Mouse (Mus musculus) midbrain, embryonic 15.5 days (tissue): ENCODE data around the gene Rps6kb1. TPM values are rescaled to one million over a fixed set of nuclear protein-coding genes. Genes with fewer than 3 reads are reported as not detected.

Source experiments
- ATAC-seq: fragments of 200-750 bp; cut with Nextera tagmentation; replicated peaks from 2 replicates; pipeline ENCODE4 v1.8.0; 2017; ENCODE audit warnings: moderate TSS enrichment
- H3K27ac ChIP-seq: fragments of 300-500 bp; sonication (generic); 2 replicates; pipeline ENCODE4 v1.5.1; 2015; ENCODE audit warnings: mild to moderate bottlenecking, inconsistent platforms
- H3K27me3 ChIP-seq: fragments of 300-500 bp; sonication (generic); replicated peaks from 2 replicates; pipeline ENCODE4 v1.6.1; 2015; ENCODE audit warnings: inconsistent platforms
- H3K36me3 ChIP-seq: fragments of 300-500 bp; sonication (generic); replicated peaks from 2 replicates; pipeline ENCODE4 v1.6.1; 2015; ENCODE audit warnings: inconsistent platforms
- H3K4me1 ChIP-seq: fragments of 300-500 bp; sonication (generic); 2 replicates; pipeline ENCODE4 v1.6.1; 2015; ENCODE audit warnings: inconsistent platforms
- H3K4me2 ChIP-seq: fragments of 300-500 bp; sonication (generic); 2 replicates; pipeline ENCODE4 v1.6.1; 2015; ENCODE audit warnings: inconsistent platforms, mild to moderate bottlenecking, moderate library complexity
- H3K4me3 ChIP-seq: fragments of 300-500 bp; sonication (generic); 2 replicates; pipeline ENCODE4 v1.5.1; 2015; ENCODE audit warnings: mild to moderate bottlenecking, inconsistent platforms
- H3K9ac ChIP-seq: fragments of 300-500 bp; sonication (generic); 2 replicates; pipeline ENCODE4 v1.6.1; 2015; ENCODE audit warnings: mild to moderate bottlenecking, inconsistent platforms
- H3K9me3 ChIP-seq: fragments of 300-500 bp; sonication (generic); 2 replicates; pipeline ENCODE4 v1.6.1; 2016; ENCODE audit warnings: inconsistent platforms
- WGBS: fragments of 180-500 bp; shearing (Covaris S2); methylation state at CpG from one replicate; pipeline ENCODE4 v1.1.7; 2015; ENCODE audit warnings: mixed read lengths; 5-methylcytosine and 5-hydroxymethylcytosine counted together
- polyA plus RNA-seq: library from polyadenylated mRNA; unstranded; fragments of >200 nt; fragmentation: Nextera tagmentation; extraction: Ambion mirVana; gene quantifications from 2 replicates; pipeline ENCODE4 v1.2.1, GENCODE M21; 2015

The Rps6kb1 gene
- polyA plus RNA-seq, 1 experiment from 2014 or later = 49.5 TPM

DNA sequence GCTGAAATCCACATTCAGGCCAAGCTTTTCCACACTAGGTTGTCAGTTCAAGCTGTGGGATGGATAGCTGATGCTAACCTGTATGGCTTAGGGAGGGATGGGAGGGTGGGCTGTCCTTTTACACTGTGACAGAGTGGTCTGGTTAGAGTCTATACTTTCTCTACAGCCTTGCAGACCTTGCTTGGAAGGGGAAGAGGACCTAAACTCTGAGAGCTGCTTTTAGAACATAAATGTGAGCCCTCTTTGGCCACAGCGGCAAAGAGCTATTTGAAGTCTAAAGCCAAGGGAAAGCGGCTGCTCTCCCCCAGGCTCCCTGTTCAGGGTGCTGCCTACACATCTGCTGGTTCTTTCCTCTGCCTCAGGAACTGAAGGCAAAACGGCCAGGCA, 41.0 kb upstream of the Rps6kb1 start:
- Histone ChIP-seq H3K27me3 (no peaks in the 10 kb centered on the region), H3K4me2 (no peak overlapping the region), H3K36me3 (no peaks in the 10 kb centered on the region), H3K4me3 (no peak overlapping the region), H3K27ac (no peak overlapping the region), H3K9me3 (no peaks in the 10 kb centered on the region), H3K9ac (no peak overlapping the region), H3K4me1 (peaks cover 9% of the 10 kb centered on the region; the same call in 1 of the 2 replicates)
- 43% methylated on average over 3 of the region's 3 CpGs for WGBS
- ATAC-seq = no peak

DNA sequence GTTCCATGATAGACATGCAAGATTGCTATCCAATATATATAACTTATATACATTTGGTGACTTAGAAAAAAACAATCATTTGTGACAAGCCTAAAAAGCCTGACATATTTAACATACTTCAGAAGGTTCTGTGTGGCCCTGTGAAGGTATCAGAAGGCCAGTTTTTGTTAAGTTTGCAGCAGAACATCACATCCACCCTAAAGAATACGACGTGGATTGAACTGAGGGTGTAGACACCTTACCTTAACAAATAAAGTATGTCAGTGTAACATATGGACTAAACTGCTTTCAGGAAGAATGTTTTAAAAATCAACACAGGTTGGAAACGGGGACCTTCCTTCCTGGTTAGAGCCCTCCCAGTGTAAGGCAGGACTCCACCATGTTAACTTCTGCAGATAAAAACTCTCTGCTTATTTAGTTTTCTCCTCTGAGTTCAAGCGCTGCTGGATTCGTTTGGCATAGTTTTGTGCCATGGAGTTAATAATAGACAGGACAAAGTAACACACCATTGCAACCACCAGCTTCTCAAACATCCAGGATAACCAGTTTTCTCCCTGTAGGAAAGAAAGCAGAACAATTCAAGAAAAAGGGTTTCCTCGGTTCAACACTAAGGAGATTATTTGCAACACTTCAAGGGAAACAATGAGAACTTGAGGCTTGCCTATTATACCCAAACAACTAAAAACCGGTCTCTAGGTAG, 40.4 kb upstream of the Rps6kb1 start:
- no peak overlapping the region for H3K4me3 ChIP-seq
- H3K9ac ChIP-seq = no peak overlapping the region
- no peaks in the 10 kb centered on the region for H3K27me3 ChIP-seq
- no peak overlapping the region for H3K4me2 ChIP-seq
- H3K27ac ChIP-seq = no peak overlapping the region
- no peaks in the 10 kb centered on the region for H3K9me3 ChIP-seq
- ATAC-seq = no peak
- H3K4me1 ChIP-seq = peaks cover 9% of the 10 kb centered on the region; the same call in 1 of the 2 replicates
- no peaks in the 10 kb centered on the region for H3K36me3 ChIP-seq
- 56% methylated on average over 7 of the region's 7 CpGs for WGBS

DNA sequence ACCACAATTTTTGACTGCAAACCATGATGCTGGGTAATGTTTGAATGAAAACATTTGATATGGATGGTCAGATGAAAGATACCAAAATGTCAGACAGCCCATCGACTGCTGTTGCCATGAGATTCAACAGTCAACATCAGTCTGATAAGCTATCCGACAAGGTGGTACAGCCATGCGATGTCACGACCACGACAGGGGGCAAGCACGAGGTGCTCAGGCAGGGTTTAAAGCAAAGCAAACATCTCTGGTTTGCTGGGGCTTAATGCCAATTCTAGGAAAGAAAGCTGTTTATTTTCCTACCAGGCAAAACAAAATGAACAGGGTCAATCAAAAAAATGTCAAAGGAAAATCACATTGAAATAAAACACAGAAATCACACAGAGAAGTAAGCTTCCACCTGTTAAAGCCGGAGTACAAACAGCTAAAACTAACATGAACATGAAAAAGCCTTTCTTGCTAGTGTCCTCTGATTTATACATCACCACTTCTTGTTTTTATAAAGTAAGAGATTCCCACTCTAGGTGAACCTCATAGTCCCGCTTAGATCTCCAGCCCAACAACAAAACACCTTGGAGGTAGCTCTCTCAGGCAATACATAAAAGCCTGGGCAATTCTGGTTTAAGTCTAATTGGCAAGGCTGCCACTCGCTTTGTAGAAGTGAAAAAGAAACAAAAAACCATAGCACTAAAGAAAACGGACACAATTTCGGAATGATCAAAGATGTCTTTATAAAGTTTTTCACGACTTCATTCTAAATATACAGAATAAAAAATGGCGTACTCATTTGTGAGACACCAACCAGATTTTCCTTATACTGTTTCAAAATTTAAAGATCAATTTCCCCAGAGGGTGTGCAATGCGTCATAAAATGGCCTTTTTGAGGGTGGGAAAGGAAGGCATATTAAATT, 39.6 kb upstream of the Rps6kb1 start:
- ATAC-seq = no peak
- H3K9me3 ChIP-seq = no peaks in the 10 kb centered on the region
- H3K27me3 ChIP-seq = no peaks in the 10 kb centered on the region
- no peak overlapping the region for H3K9ac ChIP-seq
- no peak overlapping the region for H3K4me2 ChIP-seq
- H3K36me3 ChIP-seq = no peaks in the 10 kb centered on the region
- 91% methylated on average over 14 of the region's 14 CpGs for WGBS
- no peak overlapping the region for H3K27ac ChIP-seq
- no peak overlapping the region for H3K4me3 ChIP-seq
- peaks cover 9% of the 10 kb centered on the region; the same call in 1 of the 2 replicates for H3K4me1 ChIP-seq

DNA sequence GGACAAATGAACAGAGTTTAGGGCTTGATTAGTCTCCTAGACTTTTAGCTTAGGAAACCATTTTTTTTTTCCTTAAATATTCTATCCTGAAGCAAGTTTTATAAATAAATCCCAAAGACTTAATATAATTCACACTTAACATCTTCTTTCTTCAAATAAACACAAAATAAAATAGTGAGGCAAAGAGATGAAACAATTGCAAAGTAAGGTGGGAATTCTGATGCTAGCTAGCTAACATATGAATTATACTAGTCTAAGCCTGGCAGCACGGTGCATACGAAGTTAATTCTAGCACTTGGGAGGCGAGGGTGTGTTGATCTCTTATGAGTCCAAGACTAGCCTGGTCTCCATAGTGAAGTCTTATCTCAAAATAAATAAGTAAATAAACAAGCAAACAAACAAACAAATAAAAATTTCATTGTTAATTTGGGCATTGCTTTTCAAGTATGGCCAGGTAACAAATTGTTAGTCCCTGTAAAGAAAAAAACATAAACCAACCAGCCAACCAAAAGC, 38.8 kb upstream of the Rps6kb1 start:
- no peaks in the 10 kb centered on the region for H3K27me3 ChIP-seq
- H3K36me3 ChIP-seq = no peaks in the 10 kb centered on the region
- WGBS = 96% methylated on average over 3 of the region's 3 CpGs
- H3K9ac ChIP-seq = no peak overlapping the region
- H3K9me3 ChIP-seq = no peaks in the 10 kb centered on the region
- H3K4me1 ChIP-seq = peaks cover 9% of the 10 kb centered on the region; the same call in 1 of the 2 replicates
- no peak overlapping the region for H3K4me3 ChIP-seq
- no peak overlapping the region for H3K27ac ChIP-seq
- ATAC-seq = no peak
- no peak overlapping the region for H3K4me2 ChIP-seq

DNA sequence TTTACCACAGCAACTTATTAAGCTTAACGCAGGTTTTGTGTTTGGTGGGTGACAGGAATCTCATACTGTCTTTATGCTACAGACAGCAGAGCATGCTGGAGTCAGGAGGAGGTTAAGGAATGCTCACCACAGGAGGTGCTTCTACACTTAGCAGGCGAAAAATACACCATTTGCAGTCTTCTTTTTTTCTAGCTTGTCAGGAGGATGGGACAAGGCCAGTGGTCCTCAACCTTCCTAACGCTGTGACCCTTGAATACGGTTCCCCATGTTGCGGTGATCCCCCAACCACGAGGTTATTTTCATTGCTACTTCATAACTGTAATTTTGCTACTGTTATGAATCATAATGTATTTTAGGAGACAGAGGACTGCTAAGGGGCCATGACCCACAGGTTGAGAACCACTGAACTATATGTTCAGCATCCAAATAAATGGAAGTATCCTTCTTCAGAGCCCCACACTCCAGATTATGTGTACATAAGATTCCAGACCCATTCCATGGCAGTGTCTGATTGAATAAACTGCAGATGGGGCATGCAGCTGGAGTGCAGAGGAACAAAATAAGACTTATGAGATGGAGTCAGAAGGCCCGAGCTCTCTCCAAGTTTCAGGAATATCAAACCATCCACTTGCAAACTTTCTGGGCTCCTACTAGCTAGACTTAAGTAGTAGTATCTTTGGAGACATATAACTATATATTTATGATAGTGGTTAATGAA, 38.1 kb upstream of the Rps6kb1 start:
- H3K9ac ChIP-seq = no peak overlapping the region
- H3K36me3 ChIP-seq = no peaks in the 10 kb centered on the region
- no peaks in the 10 kb centered on the region for H3K9me3 ChIP-seq
- H3K4me2 ChIP-seq = no peak overlapping the region
- no peak overlapping the region for H3K4me3 ChIP-seq
- 88% methylated on average over 7 of the region's 7 CpGs for WGBS
- peaks cover 9% of the 10 kb centered on the region; the same call in 1 of the 2 replicates for H3K4me1 ChIP-seq
- H3K27ac ChIP-seq = no peak overlapping the region
- ATAC-seq = no peak
- no peaks in the 10 kb centered on the region for H3K27me3 ChIP-seq

DNA sequence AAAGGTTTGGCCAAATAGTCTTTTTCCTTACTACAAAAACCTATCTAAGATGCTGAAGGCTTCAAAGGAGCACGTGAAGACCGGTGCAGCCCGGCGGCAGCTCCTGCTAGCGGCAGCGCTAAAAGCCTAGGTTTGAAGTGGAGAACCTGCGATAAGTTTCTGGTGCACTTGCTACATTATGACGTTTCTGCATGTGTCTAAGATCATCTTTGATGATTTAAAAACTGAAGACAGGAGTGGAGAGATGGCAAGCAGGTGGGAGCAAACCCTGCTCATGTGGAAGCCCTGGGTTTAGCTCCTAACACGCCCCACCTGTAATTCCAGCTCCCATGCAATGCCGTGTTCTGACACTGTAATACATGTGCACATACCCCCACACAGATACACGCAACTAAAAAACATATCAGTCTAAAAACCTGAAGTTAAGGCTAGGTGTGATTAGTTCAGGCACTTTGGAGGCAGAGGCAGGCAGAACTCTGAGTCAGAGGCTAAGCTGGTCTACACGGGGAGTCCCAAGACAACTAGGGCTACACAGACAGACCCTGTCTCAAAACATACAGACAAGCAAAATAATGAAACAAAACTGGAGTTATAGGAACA, 37.4 kb upstream of the Rps6kb1 start:
- WGBS = 93% methylated on average over 12 of the region's 12 CpGs
- H3K27me3 ChIP-seq = no peaks in the 10 kb centered on the region
- no peak overlapping the region for H3K27ac ChIP-seq
- ATAC-seq = no peak
- no peak overlapping the region for H3K9ac ChIP-seq
- no peaks in the 10 kb centered on the region for H3K36me3 ChIP-seq
- H3K4me3 ChIP-seq = no peak overlapping the region
- peaks cover 5% of the 10 kb centered on the region; the same call in 1 of the 2 replicates for H3K4me1 ChIP-seq
- no peak overlapping the region for H3K4me2 ChIP-seq
- no peaks in the 10 kb centered on the region for H3K9me3 ChIP-seq

DNA sequence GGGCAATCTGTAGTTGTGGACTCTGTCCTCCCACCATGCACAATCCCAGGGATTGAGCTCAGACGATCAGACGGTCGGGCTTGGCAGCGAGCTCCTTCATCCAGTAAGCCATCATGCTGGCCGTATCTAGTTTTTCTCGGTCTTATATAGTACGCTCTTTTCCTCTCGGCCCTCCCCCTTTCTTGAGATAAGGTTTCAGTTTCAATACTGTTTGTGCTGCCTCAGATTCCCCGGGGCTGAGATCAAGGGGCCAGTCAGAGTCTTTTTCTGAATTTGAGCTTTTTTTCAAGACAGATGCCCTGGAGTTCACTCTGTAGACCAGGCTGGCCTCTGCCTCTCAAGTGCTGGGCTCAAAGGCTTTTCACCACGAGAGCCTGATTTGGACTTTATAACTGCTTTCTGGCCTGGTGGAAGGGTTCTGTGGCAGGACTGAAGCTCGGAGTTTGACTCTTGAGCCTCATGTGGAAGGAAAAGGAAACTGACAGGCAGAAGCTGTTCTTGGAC, 36.7 kb upstream of the Rps6kb1 start:
- H3K27me3 ChIP-seq = no peaks in the 10 kb centered on the region
- H3K9ac ChIP-seq = no peak overlapping the region
- no peaks in the 10 kb centered on the region for H3K4me1 ChIP-seq
- no peaks in the 10 kb centered on the region for H3K9me3 ChIP-seq
- no peaks in the 10 kb centered on the region for H3K36me3 ChIP-seq
- 81% methylated on average over 11 of the region's 11 CpGs for WGBS
- H3K4me2 ChIP-seq = no peak overlapping the region
- no peak overlapping the region for H3K27ac ChIP-seq
- ATAC-seq = no peak
- no peak overlapping the region for H3K4me3 ChIP-seq

DNA sequence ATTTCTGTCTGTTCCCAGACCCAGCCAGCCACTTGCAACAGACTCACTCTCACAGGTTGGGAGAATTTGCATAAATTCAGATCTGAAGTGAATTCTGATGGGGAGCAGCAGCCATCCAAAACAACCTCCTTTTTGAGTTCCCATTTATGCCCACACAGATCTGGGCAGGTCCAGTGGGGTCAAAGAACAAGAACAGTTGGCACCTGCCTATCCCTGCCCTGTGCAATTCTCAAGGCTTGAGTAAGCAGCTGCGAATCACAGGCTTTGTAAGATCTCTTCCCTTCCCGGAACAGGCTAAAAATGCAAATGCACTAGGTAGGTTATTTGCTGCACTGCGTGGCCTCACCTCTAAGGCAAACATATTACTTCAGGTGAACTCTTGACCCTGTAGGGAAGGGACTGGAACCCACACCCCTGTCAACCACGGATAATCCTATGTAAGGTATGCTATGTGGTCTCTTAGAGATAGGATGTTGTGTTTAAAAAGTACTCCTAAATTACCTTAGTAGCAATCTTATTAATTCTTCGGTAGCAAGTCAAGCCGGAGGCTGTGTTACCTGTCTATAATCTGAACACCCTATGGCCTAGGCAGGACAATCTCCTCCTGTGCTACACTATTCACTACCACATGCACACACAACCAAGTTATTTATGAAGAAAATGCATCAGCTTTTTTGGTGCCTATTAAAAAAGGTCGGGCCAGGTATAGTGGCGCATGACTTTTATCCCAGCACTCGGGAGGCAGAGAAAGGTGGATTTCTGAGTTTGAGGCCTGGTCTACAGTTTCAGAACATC, 35.9 kb upstream of the Rps6kb1 start:
- H3K36me3 ChIP-seq = no peaks in the 10 kb centered on the region
- no peaks in the 10 kb centered on the region for H3K27me3 ChIP-seq
- no peak overlapping the region for H3K4me3 ChIP-seq
- H3K9me3 ChIP-seq = no peaks in the 10 kb centered on the region
- H3K27ac ChIP-seq = no peak overlapping the region
- 90% methylated on average over 9 of the region's 9 CpGs for WGBS
- no peak overlapping the region for H3K9ac ChIP-seq
- no peak for ATAC-seq
- H3K4me1 ChIP-seq = no peaks in the 10 kb centered on the region
- no peak overlapping the region for H3K4me2 ChIP-seq

DNA sequence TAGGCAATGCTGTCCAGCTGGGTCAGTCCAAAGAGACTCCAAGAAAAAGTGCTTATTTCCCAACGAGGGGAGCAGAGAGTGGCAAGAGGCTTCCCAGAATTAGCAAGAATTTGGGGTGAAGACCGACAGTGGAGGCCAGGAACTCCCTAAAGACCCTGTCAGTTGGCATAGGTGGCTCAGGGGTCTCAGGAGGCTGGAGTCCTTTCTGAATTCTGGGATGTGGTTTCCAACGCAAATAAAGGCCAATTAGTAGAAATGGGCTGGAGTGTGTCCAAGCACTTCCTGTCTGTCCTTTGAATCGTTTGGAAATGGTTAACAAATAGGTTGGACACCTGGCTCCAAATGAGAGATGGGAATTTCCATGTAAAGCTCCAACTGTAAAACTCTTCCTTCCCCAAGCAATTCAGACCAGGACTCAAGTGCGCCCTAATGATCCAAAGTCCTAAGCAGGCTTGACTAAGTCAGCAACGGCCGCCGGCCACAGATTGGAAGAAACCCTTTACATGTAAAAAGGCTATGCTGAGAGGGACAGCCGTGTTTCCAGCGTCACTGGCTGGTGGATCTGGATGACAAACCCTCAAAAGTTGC, 35.2 kb upstream of the Rps6kb1 start:
- Histone ChIP-seq H3K4me3 (no peak overlapping the region), H3K27ac (no peak overlapping the region), H3K4me1 (no peaks in the 10 kb centered on the region), H3K4me2 (no peak overlapping the region), H3K27me3 (no peaks in the 10 kb centered on the region), H3K9me3 (no peaks in the 10 kb centered on the region), H3K9ac (no peak overlapping the region), H3K36me3 (no peaks in the 10 kb centered on the region)
- 81% methylated on average over 10 of the region's 10 CpGs for WGBS
- no peak for ATAC-seq

DNA sequence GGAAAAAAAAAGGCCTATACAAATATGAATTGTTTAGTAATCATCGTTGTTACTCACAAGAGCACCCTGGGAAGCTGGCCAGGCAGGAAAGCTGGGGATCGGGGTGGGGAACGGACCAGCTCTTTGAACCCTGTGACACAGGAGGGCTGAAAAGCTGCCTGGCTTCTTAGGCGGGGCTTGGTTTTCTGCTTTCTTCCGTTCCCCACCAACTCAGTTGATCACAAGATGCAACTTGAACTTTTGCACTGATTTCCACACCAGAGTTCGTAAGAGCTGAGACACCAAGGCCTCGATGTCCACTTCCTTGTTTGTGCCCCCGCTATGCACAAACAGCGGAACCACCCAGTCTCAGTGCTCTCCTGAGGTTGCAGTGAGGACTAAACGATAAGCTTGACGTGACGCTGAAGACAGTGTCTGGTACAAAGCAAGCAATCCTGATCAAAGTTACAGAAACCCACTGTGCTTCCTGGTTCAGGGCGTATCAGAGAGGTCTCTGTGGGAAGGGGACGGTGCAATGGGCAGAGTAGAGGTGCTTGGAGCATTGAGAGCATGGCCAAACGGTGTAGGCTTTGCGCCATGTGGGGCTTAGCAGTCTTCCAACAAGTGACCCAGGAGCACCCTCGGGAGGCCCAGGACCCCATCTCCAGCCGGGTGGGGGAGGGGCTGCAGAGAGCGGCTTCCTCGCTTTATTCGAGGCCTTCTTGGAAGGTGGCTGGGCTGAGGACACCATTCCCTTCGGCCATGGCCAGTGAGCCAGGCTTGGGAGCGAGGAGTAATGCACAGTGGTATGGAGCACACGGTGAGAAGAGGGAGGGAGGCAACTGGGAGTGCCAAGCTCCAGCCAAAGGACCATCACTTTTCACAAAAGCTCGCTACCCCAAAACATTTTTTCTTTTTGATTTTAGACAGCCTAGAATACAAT, 34.5 kb upstream of the Rps6kb1 start:
- H3K36me3 ChIP-seq = no peaks in the 10 kb centered on the region
- H3K9ac ChIP-seq = no peak overlapping the region
- no peak for ATAC-seq
- H3K4me3 ChIP-seq = no peak overlapping the region
- 79% methylated on average over 25 of the region's 25 CpGs for WGBS
- no peaks in the 10 kb centered on the region for H3K9me3 ChIP-seq
- H3K27me3 ChIP-seq = no peaks in the 10 kb centered on the region
- H3K4me1 ChIP-seq = no peaks in the 10 kb centered on the region
- no peak overlapping the region for H3K4me2 ChIP-seq
- H3K27ac ChIP-seq = no peak overlapping the region
